Mouse (Mus musculus) embryonic facial prominence, embryonic 12.5 days (tissue): Measurements from ENCODE around the gene Cherp. TPM values are rescaled to one million over a fixed set of nuclear protein-coding genes. Genes with fewer than 3 reads are reported as not detected.

ENCODE experiments used
- ATAC-seq: fragments of 200-750 bp; cut with Nextera tagmentation; 2 replicates; pipeline ENCODE4 v1.8.0; 2017; ENCODE audit not compliant: insufficient number of reproducible peaks, insufficient read depth, low FRiP score, low TSS enrichment
- H3K27ac ChIP-seq: fragments of 300-500 bp; sonication (generic); 2 replicates; pipeline ENCODE4 v1.5.1; 2016; ENCODE audit warnings: mild to moderate bottlenecking
- H3K27me3 ChIP-seq: fragments of 300-500 bp; sonication (generic); 2 replicates; pipeline ENCODE4 v1.6.1; 2016; ENCODE audit warnings: mild to moderate bottlenecking, moderate library complexity
- H3K36me3 ChIP-seq: fragments of 300-500 bp; sonication (generic); 2 replicates; pipeline ENCODE4 v1.6.1; 2016; ENCODE audit warnings: mild to moderate bottlenecking
- H3K4me1 ChIP-seq: fragments of 300-500 bp; sonication (generic); 2 replicates; pipeline ENCODE4 v1.6.1; 2016
- H3K4me2 ChIP-seq: fragments of 300-500 bp; sonication (generic); replicated peaks from 2 replicates; pipeline ENCODE4 v1.6.1; 2016; ENCODE audit warnings: mild to moderate bottlenecking, moderate library complexity
- H3K4me3 ChIP-seq: fragments of 300-500 bp; sonication (generic); 2 replicates; pipeline ENCODE4 v1.5.1; 2016; ENCODE audit warnings: mild to moderate bottlenecking
- H3K9ac ChIP-seq: fragments of 300-500 bp; sonication (generic); 2 replicates; pipeline ENCODE4 v1.6.1; 2016; ENCODE audit warnings: mild to moderate bottlenecking, moderate library complexity
- H3K9me3 ChIP-seq: fragments of 300-500 bp; sonication (generic); 2 replicates; pipeline ENCODE4 v1.6.1; 2016; ENCODE audit warnings: mild to moderate bottlenecking, moderate library complexity
- WGBS: fragments of 180-500 bp; shearing (Covaris S2); methylation state at CpG from one replicate; pipeline ENCODE4 v1.1.7; 2016; 5-methylcytosine and 5-hydroxymethylcytosine counted together
- polyA plus RNA-seq: library from polyadenylated mRNA; unstranded; fragments of >200 nt; fragmentation: Nextera tagmentation; extraction: Ambion mirVana; gene quantifications from 2 replicates; pipeline ENCODE4 v1.2.1, GENCODE M21; 2016

The Cherp gene
- polyA plus RNA-seq, 1 experiment from 2014 or later, result 64.4 TPM

DNA sequence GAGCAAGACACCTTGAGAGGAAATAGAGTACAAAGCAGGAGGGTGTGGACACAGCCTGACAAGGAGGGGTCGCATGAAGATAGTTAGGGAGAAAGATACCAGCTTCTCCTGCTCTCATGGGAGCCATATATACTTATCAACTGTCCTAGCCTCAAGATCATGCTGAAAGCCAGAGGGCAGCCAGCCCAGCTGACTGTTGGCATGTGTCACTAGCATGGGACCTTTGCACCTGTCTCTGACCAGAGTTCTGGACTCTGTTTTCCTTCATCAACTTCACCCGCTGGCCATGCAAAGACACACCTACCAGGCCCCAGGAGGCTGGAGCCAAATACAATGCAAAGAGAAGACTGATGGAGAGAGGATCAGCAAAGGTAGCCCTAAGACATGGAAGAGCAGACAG lies 5.8 kb downstream of the Cherp start:
- H3K9ac ChIP-seq, result no peak overlapping the region
- no peak overlapping the region for H3K4me3 ChIP-seq
- no peaks in the 10 kb centered on the region for H3K9me3 ChIP-seq
- peaks cover 90% of the 10 kb centered on the region for H3K36me3 ChIP-seq
- 93% methylated on average over 2 of the region's 2 CpGs for WGBS
- H3K27me3 ChIP-seq, result no peaks in the 10 kb centered on the region
- ATAC-seq, result no peak
- peaks cover 6% of the 10 kb centered on the region; the same call in 1 of the 2 replicates for H3K4me1 ChIP-seq
- no peak overlapping the region for H3K4me2 ChIP-seq
- H3K27ac ChIP-seq, result no peak overlapping the region

DNA sequence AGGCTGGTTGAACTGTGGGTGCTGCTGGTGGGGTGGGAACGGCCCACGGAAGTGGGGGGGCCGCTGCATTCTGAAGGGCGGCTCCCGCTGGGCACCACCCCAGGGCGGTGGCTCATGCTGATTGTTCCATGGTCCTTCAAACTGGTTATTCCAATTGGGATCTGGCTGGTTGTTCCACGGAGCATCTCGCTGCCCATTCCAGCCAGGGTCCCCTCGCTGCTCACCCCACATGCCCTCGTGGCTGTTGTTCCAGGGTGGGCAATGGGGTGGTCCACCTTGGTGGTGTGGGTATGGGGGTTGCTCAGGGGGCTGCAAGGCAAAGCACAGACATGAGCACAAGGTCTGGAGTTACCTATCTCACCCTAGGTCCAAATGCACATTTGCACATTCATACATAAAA lies 10.8 kb downstream of the Cherp start:
- no peaks in the 10 kb centered on the region for H3K9me3 ChIP-seq
- no peaks in the 10 kb centered on the region for H3K4me1 ChIP-seq
- H3K4me2 ChIP-seq, result no peak overlapping the region
- H3K4me3 ChIP-seq, result no peak overlapping the region
- peaks cover 100% of the 10 kb centered on the region for H3K36me3 ChIP-seq
- no peak overlapping the region for H3K27ac ChIP-seq
- 92% methylated on average over 10 of the region's 10 CpGs for WGBS
- H3K9ac ChIP-seq, result no peak overlapping the region
- H3K27me3 ChIP-seq, result no peaks in the 10 kb centered on the region
- no peak for ATAC-seq

DNA sequence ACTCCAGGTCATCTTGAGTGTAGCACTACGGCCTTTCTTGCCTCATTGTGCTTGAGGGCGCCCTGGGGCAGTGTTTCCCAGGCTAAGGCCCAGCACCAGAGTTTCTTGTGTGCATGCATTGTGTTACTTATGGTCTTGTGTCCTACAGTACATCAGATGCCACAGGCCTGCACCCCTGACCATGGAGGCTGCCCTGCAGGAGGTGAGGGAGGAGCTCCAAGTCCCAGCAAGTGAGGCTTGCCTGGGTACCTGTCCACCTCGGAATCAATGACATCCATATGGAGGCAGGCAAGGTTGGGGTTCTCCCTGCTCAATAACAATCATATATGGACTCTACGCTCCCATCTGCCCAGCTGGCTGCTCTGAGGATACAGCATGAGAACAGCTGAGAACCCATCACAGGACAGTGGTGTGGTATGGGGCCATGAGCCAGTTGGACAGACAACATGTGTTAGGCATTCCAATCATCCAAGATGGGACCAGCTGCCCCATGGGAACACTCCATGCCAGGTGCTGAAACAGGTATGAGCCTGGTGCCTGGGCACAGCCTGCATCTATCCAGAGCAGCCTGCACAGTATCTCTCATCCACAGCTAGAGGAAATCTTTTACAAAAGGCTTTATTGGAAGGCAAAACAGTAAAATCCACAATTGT lies 15.0 kb downstream of the Cherp start:
- Histone ChIP-seq H3K27me3 (no peaks in the 10 kb centered on the region), H3K27ac (no peak overlapping the region), H3K4me3 (no peak overlapping the region), H3K4me1 (no peaks in the 10 kb centered on the region), H3K9me3 (no peaks in the 10 kb centered on the region), H3K9ac (no peak overlapping the region), H3K4me2 (no peak overlapping the region), H3K36me3 (peaks cover 79% of the 10 kb centered on the region)
- ATAC-seq, result no peak
- WGBS, result 91% methylated on average over 4 of the region's 4 CpGs

DNA sequence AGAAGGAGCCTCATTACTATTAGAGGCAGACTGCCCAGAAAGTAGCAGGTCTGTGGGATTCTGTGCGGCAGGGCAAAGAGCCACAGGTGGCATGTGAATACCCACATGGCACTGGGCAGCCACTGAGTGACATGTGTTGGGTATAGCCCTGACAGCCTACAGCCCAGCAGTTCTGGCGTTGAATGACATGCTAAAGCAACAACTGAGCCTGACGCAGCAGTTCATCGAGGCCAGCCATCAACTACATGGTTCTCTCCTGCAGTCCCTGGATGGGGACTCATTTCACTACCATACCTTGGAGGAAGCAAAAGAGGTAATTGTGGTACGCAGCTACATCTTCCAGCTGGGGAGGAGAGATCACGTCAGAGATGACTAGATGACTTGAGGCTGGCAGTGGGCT lies 16.6 kb downstream of the Cherp start:
- no peak overlapping the region for H3K4me2 ChIP-seq
- 82% methylated on average over 6 of the region's 6 CpGs for WGBS
- no peaks in the 10 kb centered on the region for H3K4me1 ChIP-seq
- H3K36me3 ChIP-seq, result peaks cover 77% of the 10 kb centered on the region
- H3K27ac ChIP-seq, result no peak overlapping the region
- no peaks in the 10 kb centered on the region for H3K9me3 ChIP-seq
- no peaks in the 10 kb centered on the region for H3K27me3 ChIP-seq
- no peak overlapping the region for H3K4me3 ChIP-seq
- ATAC-seq, result no peak
- H3K9ac ChIP-seq, result no peak overlapping the region

DNA sequence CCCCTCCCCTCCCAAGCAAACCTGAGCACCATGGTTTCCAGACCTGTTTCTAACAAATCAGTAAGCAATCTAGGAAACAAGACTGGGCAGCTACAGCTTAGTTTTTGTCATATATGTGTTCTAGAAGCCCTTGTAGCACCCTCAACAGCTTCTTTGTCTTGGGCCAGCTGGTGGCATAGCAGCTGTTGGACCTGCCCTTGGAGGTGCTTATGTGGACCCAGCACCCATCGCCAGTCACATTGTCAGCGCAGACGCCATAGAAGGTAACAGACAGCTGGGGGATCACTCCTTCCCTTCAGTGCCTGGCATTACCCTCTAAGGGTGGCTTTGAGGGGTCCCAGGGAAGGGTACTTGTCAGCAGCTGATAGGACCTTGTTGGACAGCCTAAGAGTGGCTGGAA lies 17.2 kb downstream of the Cherp start:
- no peak overlapping the region for H3K4me3 ChIP-seq
- H3K36me3 ChIP-seq, result peaks cover 77% of the 10 kb centered on the region
- H3K9me3 ChIP-seq, result no peaks in the 10 kb centered on the region
- ATAC-seq, result no peak
- no peaks in the 10 kb centered on the region for H3K4me1 ChIP-seq
- no peak overlapping the region for H3K4me2 ChIP-seq
- no peak overlapping the region for H3K9ac ChIP-seq
- no peak overlapping the region for H3K27ac ChIP-seq
- H3K27me3 ChIP-seq, result no peaks in the 10 kb centered on the region
- WGBS, result 91% methylated on average over 3 of the region's 3 CpGs

DNA sequence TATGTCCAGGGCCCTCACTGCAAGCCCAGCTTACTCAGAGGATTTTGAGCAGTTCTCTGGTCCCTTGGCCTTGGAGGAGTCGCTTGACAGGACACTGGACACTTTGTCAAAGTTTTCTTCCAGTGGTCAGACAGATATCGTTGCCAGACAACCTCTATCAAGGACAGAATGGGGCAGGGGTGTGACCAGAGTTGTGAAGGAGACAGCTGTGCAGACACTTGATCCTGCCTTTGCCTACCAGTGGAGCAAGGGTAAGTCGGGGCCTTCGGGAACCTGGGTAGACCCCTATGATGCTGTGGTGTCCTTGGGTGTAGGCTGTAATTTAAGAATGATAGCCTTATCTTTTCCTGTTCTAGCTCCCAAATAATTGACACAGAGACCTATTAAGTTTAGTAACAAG lies 19.7 kb downstream of the Cherp start:
- Histone ChIP-seq H3K27ac (no peak overlapping the region), H3K27me3 (no peaks in the 10 kb centered on the region), H3K36me3 (peaks cover 70% of the 10 kb centered on the region), H3K4me1 (no peaks in the 10 kb centered on the region), H3K9ac (no peak overlapping the region), H3K9me3 (no peaks in the 10 kb centered on the region), H3K4me3 (no peak overlapping the region), H3K4me2 (no peak overlapping the region)
- WGBS, result 88% methylated on average over 4 of the region's 4 CpGs
- ATAC-seq, result no peak

DNA sequence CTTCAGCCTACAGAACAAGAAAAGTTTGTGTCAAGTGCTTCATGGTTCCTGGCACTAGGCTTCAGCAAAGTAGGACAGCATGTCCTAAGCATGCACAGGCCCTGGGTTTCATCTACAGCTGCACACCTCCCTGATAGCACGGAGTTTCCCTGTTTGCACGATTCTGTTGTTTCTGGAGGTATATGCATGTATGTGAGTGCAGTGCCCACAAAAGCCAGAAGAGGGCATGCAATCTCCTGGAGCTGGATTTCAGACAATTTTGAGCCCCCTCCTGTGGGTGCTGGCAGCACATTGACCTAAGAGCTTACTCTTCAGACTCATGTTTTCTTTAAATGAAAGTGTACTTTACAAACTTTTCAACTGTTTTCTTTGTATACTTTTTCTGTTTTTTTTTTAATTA lies 21.1 kb downstream of the Cherp start:
- Histone ChIP-seq H3K4me2 (no peak overlapping the region), H3K36me3 (peaks cover 69% of the 10 kb centered on the region), H3K9ac (no peak overlapping the region), H3K27ac (no peak overlapping the region), H3K9me3 (no peaks in the 10 kb centered on the region), H3K4me3 (no peak overlapping the region), H3K4me1 (no peaks in the 10 kb centered on the region), H3K27me3 (no peaks in the 10 kb centered on the region)
- ATAC-seq, result no peak
- WGBS, result 100% methylated on average over 2 of the region's 2 CpGs

DNA sequence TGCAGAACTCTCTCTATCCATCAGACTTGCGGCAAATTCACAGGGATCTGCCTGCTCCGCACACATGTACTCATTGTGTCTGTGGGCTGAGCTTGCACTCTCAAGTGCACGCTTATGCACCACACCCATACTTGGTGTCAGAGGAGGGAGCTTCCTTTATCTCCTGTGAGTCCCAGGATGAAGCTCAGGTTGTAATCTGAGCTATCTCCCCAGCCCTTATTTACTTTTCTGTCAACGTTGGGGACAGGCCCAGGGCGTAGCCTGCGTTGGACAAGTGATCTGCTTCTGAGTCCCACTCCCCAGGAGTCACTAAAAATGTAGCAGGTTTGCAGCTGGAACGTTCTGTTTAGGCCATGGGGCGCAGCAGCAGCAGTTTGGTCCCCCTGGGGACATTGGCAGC lies 23.5 kb downstream of the Cherp start:
- Histone ChIP-seq H3K36me3 (peaks cover 73% of the 10 kb centered on the region), H3K9ac (no peak overlapping the region)
- no peak for ATAC-seq

DNA sequence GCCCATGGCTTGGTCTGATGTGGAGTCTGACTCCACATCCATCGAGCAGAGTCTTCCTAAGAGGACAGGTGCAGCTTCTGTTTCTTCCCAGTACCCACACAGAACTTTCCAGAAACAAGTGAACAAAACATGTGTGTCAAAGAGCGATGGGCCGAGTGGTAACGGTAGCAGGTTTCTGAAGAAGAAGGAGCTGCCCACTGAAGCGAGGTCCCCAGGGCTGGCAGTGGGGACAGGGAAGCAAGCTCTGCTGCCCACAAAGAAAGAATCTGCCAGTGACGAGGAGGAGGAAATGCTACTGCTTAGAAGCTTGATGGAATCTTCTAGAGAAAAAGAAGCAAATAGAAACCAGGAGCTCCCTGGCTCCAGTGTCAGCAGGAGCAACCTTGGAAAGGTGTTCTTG lies 30.0 kb downstream of the Cherp start:
- 91% methylated on average over 6 of the region's 6 CpGs for WGBS
- no peak overlapping the region for H3K4me3 ChIP-seq
- ATAC-seq, result no peak

More for the DNA sequence above, 23.5 kb downstream of the Cherp start:
- Histone ChIP-seq H3K4me2 (no peak overlapping the region), H3K27ac (no peak overlapping the region), H3K27me3 (no peaks in the 10 kb centered on the region), H3K4me1 (no peaks in the 10 kb centered on the region), H3K4me3 (no peak overlapping the region), H3K9me3 (no peaks in the 10 kb centered on the region)
- WGBS, result 86% methylated on average over 8 of the region's 8 CpGs

DNA sequence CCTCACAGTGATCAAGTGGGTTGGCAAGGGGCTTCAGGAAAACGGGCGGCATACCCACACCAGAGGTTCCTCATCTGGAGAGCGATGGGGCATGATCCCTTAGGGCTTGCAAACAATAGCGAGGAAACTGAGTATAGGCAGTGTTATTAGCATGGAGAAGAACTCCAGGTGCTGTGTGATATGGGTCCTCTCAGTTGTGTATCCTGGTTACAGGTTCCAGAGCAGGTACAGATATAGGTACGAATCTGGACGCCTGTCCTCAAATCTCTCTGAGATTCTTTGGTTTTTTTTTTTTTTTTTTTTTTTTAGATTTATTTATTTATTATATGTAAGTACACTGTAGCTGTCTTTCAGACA lies 31.1 kb downstream of the Cherp start:
- Histone ChIP-seq H3K27me3 (no peaks in the 10 kb centered on the region), H3K4me2 (peak overlapping the region; percentile 52), H3K27ac (no peak overlapping the region), H3K4me1 (no peaks in the 10 kb centered on the region), H3K36me3 (peaks cover 16% of the 10 kb centered on the region), H3K9me3 (no peaks in the 10 kb centered on the region), H3K9ac (peak overlapping the region; percentile 62), H3K4me3 (peak overlapping the region; percentile 46)
- 41% methylated on average over 6 of the region's 6 CpGs for WGBS
- ATAC-seq, result no peak; the same call in 1 of the 2 replicates

More for the DNA sequence above, 30.0 kb downstream of the Cherp start:
- Histone ChIP-seq H3K4me2 (no peak overlapping the region), H3K9ac (no peak overlapping the region), H3K27ac (no peak overlapping the region), H3K9me3 (no peaks in the 10 kb centered on the region), H3K36me3 (peaks cover 26% of the 10 kb centered on the region), H3K4me1 (no peaks in the 10 kb centered on the region), H3K27me3 (no peaks in the 10 kb centered on the region)

DNA sequence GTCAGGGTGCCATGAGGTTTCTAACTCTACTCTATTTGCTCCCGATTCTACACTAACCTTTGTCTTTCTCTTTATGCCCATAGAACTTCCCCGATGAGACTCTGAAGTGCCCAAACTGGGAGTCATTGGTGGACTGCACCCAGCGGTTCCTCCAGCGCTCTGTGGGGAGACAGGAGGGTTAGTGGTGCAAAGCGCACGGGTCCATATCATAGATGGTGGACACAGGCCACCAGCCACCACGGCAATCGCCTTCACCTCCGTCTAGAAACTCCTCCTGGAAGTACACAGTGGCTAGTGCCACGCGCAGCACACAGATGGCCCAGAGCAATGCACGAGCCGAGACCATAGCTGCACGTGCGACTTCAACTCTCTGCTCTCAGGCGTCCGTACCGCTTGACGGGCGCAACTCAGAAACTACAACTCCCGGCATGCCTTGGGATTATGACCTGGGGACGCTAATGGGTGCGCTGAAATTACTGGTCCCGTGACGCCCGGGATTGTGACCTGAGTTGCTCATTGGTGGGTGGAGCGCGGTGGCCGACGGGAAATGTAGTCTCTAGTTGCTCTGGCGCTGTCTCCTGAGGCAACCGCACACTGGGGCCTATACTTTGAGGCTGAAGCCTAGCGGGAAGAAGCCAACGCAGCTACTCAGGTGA lies 31.6 kb downstream of the Cherp start, which contains the start of the genes Calr3 and 1700030K09Rik:
Calr3 (minus strand) TSS at position 533 of the 656 bp plus-strand sequence.
1700030K09Rik (plus strand) TSS at position 543 of the 656 bp plus-strand sequence.
- WGBS, result 6% methylated on average over 34 of the region's 34 CpGs
- ATAC-seq, result peak; percentile 98
- H3K9ac ChIP-seq, result peak within 1 kb of the TSS; percentile 62
- H3K36me3 ChIP-seq, result peaks cover 13% of the 10 kb centered on the region
- no peaks in the 10 kb centered on the region for H3K27me3 ChIP-seq
- H3K4me1 ChIP-seq, result no peaks in the 10 kb centered on the region
- peak within 1 kb of the TSS; percentile 46 for H3K4me3 ChIP-seq
- no peaks in the 10 kb centered on the region for H3K9me3 ChIP-seq
- peak within 1 kb of the TSS; percentile 52 for H3K4me2 ChIP-seq
- H3K27ac ChIP-seq, result no peak within 1 kb of the TSS

DNA sequence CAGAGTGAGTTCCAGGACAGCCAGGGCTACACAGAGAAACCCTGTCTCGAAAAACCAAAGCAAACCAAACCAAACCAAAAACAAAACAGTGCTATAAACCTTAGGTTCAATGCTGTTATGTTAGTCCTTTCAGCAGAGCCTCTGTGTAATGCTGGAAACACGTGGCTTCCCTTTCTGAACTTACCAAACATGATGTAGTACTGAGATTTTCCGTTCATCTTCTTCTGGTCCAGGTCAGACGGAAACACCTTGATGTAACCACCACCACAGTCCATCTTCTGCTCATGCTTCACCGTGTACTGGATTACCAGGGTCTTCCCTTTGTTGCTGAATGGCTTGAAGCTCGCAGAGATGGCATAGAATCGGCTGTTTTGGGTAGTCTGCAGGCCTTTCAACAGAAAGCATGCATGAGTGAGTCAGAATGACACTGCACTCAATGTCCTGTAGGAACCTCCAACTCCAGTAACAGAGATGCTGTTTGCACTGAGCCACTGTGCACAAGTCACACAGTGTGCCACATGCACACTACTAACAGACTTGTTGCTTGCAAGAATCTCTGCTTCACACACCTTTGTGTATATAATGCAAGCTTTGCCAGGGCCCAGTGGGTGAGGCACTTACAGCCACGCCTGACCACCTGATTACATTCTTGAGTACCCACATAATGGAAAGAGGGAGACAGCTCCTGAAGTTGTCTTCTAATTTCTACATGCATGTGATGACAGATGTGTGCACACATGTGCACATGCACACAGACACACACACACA lies 36.6 kb downstream of the Cherp start:
- Histone ChIP-seq H3K27me3 (no peaks in the 10 kb centered on the region), H3K36me3 (no peaks in the 10 kb centered on the region), H3K27ac (no peak overlapping the region), H3K4me1 (no peaks in the 10 kb centered on the region), H3K4me2 (no peak overlapping the region), H3K9me3 (no peaks in the 10 kb centered on the region), H3K4me3 (no peak overlapping the region), H3K9ac (no peak overlapping the region)
- WGBS, result 72% methylated on average over 8 of the region's 8 CpGs
- ATAC-seq, result no peak
